Mouse (Mus musculus): ENCODE data around the gene Chchd6. TPM values are rescaled to one million over a fixed set of nuclear protein-coding genes. Genes with fewer than 3 reads are reported as not detected.

Chchd6 gene
- polyA plus RNA-seq, 1 experiment from 2014 or later = 178 TPM

DNA sequence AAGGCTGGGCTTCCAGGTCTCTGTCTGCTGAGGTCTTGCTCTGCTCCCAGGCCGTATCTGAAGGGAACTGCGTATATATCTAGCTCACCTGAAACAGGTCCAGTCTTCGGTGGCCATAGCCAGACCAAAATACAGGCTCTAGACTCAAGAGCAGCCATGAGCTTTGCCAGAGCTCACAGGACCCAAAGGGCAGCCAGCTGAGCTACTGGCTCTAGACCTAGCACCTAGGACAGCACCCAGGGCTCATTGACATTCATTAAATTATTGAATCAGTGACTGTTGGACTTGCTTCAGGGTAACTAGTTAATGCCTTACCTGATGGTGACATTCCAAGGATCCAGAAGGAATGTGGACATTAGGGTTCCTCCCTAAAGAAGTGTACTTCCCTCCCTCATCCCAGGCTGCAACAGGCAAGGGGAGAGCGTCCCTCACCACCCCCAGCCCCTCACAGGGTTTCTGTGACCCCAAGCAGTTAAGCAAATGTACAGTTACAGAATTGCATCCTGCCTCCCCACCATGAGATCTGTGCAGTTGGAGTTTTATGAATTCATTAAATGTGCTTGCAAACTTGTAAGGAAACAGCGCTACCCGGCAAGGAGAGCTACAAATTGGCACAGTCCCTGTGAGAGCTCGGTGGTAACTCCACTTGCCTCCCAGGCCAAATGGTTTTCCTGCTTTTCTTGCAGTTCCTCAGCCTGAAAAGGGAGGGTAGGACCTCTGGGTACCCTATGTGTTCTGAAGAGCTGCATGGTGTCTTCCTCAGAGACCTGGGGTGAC lies 19.3 kb upstream of the Chchd6 start:
- Histone ChIP-seq H3K4me3 (no peak overlapping the region), H3K27ac (replicated peaks) (peak overlapping the region; percentile 87), H3K4me1 (replicated peaks) (peaks cover 26% of the 10 kb centered on the region), H3K36me3 (no peaks in the 10 kb centered on the region), H3K4me2 (no peak overlapping the region), H3K9me3 (no peaks in the 10 kb centered on the region), H3K9ac (no peak overlapping the region), H3K27me3 (no peaks in the 10 kb centered on the region)
- ATAC-seq (ENCODE audit: low FRiP score, low read depth) = no peak
- 70% methylated on average over 7 of the region's 7 CpGs for WGBS

- Histone ChIP-seq H3K9me3 (no peaks in the 10 kb centered on the region), H3K4me2 (no peak overlapping the region), H3K27ac (replicated peaks) (peak overlapping the region; percentile 87), H3K36me3 (no peaks in the 10 kb centered on the region), H3K4me3 (no peak overlapping the region), H3K9ac (no peak overlapping the region), H3K27me3 (no peaks in the 10 kb centered on the region), H3K4me1 (replicated peaks) (peaks cover 26% of the 10 kb centered on the region)
- peak; percentile 25; the same call in 1 of the 2 replicates for ATAC-seq (ENCODE audit: low FRiP score, low read depth)
- 14% methylated on average over 2 of the region's 2 CpGs for WGBS
These were observed 18.6 kb upstream of the Chchd6 start for GRCm38 (mm10) chr6:89614107-89614471.

DNA sequence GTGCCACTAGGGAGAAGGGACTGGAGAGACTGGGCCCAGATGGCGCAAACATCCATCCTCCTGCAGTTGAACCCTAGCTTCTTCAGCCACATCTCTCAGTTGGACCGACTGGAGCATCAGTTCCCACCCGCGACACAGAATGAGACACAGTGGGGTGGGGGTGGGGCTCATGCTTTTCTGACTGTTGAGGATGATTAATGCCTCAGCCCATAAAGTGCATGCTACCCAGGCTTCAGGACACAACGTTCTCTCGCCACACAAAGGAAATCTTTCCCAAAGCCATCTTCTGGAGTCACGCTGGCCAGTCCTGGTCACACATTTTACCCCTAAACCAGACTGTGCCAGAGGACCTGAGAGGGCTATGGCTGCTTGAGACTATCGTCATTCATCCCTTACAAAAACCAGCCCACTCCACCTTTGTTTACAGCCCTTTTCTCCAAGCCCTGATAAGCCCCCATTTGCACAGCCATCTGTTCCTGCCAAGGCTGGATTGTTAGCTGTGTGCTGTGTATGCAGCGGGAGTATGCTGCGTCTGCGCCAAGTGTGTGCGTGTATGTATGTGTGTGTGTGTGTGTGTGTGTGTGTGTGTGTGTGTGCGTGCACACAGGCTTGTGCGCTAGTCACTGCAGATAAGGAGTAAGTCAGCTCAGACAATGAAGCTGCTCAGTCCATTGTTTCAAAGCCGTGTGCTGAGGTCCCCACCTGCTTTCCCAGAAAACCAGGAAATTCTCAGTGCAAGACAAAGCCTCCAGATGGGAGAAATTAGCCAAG lies 18.1 kb upstream of the Chchd6 start:
- Histone ChIP-seq H3K9ac (no peak overlapping the region), H3K36me3 (no peaks in the 10 kb centered on the region)
- WGBS = 17% methylated on average over 15 of the region's 15 CpGs

GRCm38 (mm10) chr6:89607999-89608398 lies 12.5 kb upstream of the Chchd6 start:
- H3K9ac ChIP-seq = no peak overlapping the region
- H3K9me3 ChIP-seq = no peaks in the 10 kb centered on the region
- H3K27me3 ChIP-seq = no peaks in the 10 kb centered on the region
- no peak overlapping the region for H3K27ac ChIP-seq (replicated peaks)
- no peak for ATAC-seq (ENCODE audit: low FRiP score, low read depth)
- no peak overlapping the region for H3K4me2 ChIP-seq
- peaks cover under 1% of the 10 kb centered on the region for H3K4me1 ChIP-seq (replicated peaks)
- no peaks in the 10 kb centered on the region for H3K36me3 ChIP-seq
- 50% methylated on average over 4 of the region's 4 CpGs for WGBS
- H3K4me3 ChIP-seq = no peak overlapping the region

More for the DNA sequence above, 18.1 kb upstream of the Chchd6 start:
- peak; percentile 94 for ATAC-seq (ENCODE audit: low FRiP score, low read depth)
- no peak overlapping the region for H3K4me2 ChIP-seq
- no peak overlapping the region for H3K4me3 ChIP-seq
- peaks cover 26% of the 10 kb centered on the region for H3K4me1 ChIP-seq (replicated peaks)
- no peaks in the 10 kb centered on the region for H3K9me3 ChIP-seq
- H3K27me3 ChIP-seq = no peaks in the 10 kb centered on the region
- H3K27ac ChIP-seq (replicated peaks) = peak overlapping the region; percentile 87

GRCm38 (mm10) chr6:89606096-89606495 lies 10.6 kb upstream of the Chchd6 start:
- Histone ChIP-seq H3K9me3 (no peaks in the 10 kb centered on the region), H3K9ac (no peak overlapping the region), H3K4me1 (replicated peaks) (no peaks in the 10 kb centered on the region), H3K4me2 (no peak overlapping the region), H3K27me3 (no peaks in the 10 kb centered on the region), H3K27ac (replicated peaks) (no peak overlapping the region), H3K36me3 (no peaks in the 10 kb centered on the region), H3K4me3 (no peak overlapping the region)
- no peak for ATAC-seq (ENCODE audit: low FRiP score, low read depth)
- 41% methylated on average over 3 of the region's 3 CpGs for WGBS

- WGBS = 94% methylated on average over 1 of the region's 1 CpGs
- Histone ChIP-seq H3K9me3 (no peaks in the 10 kb centered on the region), H3K4me3 (no peak overlapping the region), H3K27ac (replicated peaks) (no peak overlapping the region), H3K27me3 (no peaks in the 10 kb centered on the region), H3K36me3 (no peaks in the 10 kb centered on the region), H3K4me2 (no peak overlapping the region), H3K4me1 (replicated peaks) (peaks cover 18% of the 10 kb centered on the region), H3K9ac (no peak overlapping the region)
- ATAC-seq (ENCODE audit: low FRiP score, low read depth) = no peak
These were observed 1.1 kb upstream of the Chchd6 start for GRCm38 (mm10) chr6:89596510-89596909.

DNA sequence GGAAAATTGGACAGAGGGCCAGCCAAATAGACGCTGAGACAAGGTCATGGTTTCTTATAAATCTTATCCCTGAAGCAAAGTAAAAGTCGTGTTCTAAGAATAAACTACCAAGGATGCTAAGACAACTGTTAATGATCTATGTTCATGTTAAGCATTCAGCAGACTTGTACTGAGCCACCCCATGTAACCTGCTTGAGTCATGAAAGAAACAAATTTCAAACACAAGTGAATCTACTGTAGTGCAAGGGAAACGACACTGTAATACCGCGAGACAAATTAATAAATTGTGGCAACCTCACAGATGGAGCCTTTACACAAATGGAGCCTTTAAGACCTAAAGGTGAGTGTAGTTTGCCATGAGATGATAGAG lies 310 bp upstream of the Chchd6 start:
- peak; percentile 64 for ATAC-seq (ENCODE audit: low FRiP score, low read depth)
- Histone ChIP-seq H3K27ac (replicated peaks) (no peak overlapping the region), H3K4me1 (replicated peaks) (peaks cover 18% of the 10 kb centered on the region), H3K36me3 (no peaks in the 10 kb centered on the region), H3K4me3 (peak overlapping the region; percentile 94), H3K27me3 (no peaks in the 10 kb centered on the region), H3K4me2 (peak overlapping the region; percentile 79), H3K9me3 (no peaks in the 10 kb centered on the region), H3K9ac (no peak overlapping the region)
- WGBS = 22% methylated on average over 5 of the region's 5 CpGs

- H3K27me3 ChIP-seq = no peaks in the 10 kb centered on the region
- WGBS = 81% methylated on average over 3 of the region's 3 CpGs
- H3K9me3 ChIP-seq = no peaks in the 10 kb centered on the region
- H3K4me1 ChIP-seq (replicated peaks) = peaks cover 18% of the 10 kb centered on the region
- no peak overlapping the region for H3K27ac ChIP-seq (replicated peaks)
- H3K4me3 ChIP-seq = no peak overlapping the region
- no peak for ATAC-seq (ENCODE audit: low FRiP score, low read depth)
- H3K9ac ChIP-seq = no peak overlapping the region
- H3K4me2 ChIP-seq = no peak overlapping the region
- no peaks in the 10 kb centered on the region for H3K36me3 ChIP-seq
These were observed 3.4 kb downstream of the Chchd6 start for GRCm38 (mm10) chr6:89592016-89592415.

GRCm38 (mm10) chr6:89591531-89591930 lies 3.9 kb downstream of the Chchd6 start:
- no peaks in the 10 kb centered on the region for H3K36me3 ChIP-seq
- H3K4me1 ChIP-seq (replicated peaks) = peaks cover 18% of the 10 kb centered on the region
- WGBS = 83% methylated on average over 3 of the region's 3 CpGs
- no peak overlapping the region for H3K4me3 ChIP-seq
- no peak overlapping the region for H3K27ac ChIP-seq (replicated peaks)
- H3K9ac ChIP-seq = no peak overlapping the region
- H3K4me2 ChIP-seq = no peak overlapping the region
- no peaks in the 10 kb centered on the region for H3K9me3 ChIP-seq
- no peaks in the 10 kb centered on the region for H3K27me3 ChIP-seq
- ATAC-seq (ENCODE audit: low FRiP score, low read depth) = no peak

- no peaks in the 10 kb centered on the region for H3K27me3 ChIP-seq
- no peak overlapping the region; the same call in 1 of the 2 replicates for H3K27ac ChIP-seq (replicated peaks)
- no peaks in the 10 kb centered on the region for H3K36me3 ChIP-seq
- no peak overlapping the region for H3K9ac ChIP-seq
- ATAC-seq (ENCODE audit: low FRiP score, low read depth) = no peak
- H3K4me3 ChIP-seq = no peak overlapping the region
- peaks cover 17% of the 10 kb centered on the region for H3K4me1 ChIP-seq (replicated peaks)
- H3K9me3 ChIP-seq = no peaks in the 10 kb centered on the region
- no peak overlapping the region for H3K4me2 ChIP-seq
These were observed 9.8 kb downstream of the Chchd6 start for GRCm38 (mm10) chr6:89585696-89586095.

DNA sequence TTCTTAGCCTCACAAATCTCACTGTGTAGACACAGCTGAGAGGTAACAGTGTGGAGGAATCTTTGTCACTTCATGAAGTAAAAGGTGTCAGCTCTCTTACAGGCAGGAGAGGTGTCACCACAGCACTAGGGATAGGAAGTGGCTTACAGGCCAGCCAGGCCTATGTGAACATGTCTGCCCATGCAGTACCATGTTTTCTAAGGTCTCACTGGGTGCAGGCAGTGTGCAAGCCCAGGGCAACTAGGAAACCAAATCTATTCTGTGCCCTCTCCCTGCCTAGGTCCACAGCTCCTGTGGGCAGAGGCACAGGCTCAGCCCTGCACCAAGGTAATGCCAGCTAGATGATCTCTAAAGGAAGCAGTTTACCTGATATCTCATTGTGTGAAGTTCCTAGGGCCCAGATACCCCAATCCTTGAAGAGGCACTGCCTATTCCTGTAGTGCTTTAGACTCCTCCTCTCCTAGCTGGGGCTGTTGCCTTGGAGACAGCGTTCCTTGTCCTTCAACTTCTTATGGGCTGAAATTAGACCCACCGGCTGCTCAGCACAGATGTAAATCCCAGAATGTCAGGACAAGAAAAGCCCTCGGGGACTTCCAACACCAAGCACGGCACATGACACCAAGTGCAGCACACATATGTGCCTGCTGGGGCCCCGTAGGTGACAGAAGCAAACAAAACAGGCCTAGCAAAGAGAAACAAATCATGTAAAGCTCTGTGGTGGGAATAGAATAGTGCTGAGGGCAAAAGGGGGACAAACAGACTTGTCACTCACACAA lies 10.6 kb downstream of the Chchd6 start:
- Histone ChIP-seq H3K4me2 (no peak overlapping the region), H3K36me3 (no peaks in the 10 kb centered on the region), H3K9ac (no peak overlapping the region), H3K4me1 (replicated peaks) (peaks cover 17% of the 10 kb centered on the region), H3K9me3 (no peaks in the 10 kb centered on the region), H3K27ac (replicated peaks) (no peak overlapping the region), H3K27me3 (no peaks in the 10 kb centered on the region), H3K4me3 (no peak overlapping the region)
- no peak for ATAC-seq (ENCODE audit: low FRiP score, low read depth)
- 26% methylated on average over 5 of the region's 5 CpGs for WGBS

- no peak overlapping the region for H3K27ac ChIP-seq (replicated peaks)
- H3K36me3 ChIP-seq = no peaks in the 10 kb centered on the region
- no peak overlapping the region for H3K4me2 ChIP-seq
- H3K27me3 ChIP-seq = no peaks in the 10 kb centered on the region
- no peak overlapping the region for H3K9ac ChIP-seq
- no peak overlapping the region for H3K4me3 ChIP-seq
- H3K9me3 ChIP-seq = no peaks in the 10 kb centered on the region
- H3K4me1 ChIP-seq (replicated peaks) = peaks cover 17% of the 10 kb centered on the region
- WGBS = 92% methylated on average over 3 of the region's 3 CpGs
- ATAC-seq (ENCODE audit: low FRiP score, low read depth) = no peak
These were observed 12.3 kb downstream of the Chchd6 start for GRCm38 (mm10) chr6:89583170-89583569.
